Mouse (Mus musculus) adipose tissue, adult 10 weeks (tissue): ENCODE measurements around the gene Adssl1. TPM values are rescaled to one million over a fixed set of nuclear protein-coding genes. Genes with fewer than 3 reads are reported as not detected.

Source experiments
- polyA plus RNA-seq: library from polyadenylated mRNA; stranded (reverse); fragments of 350-450 nt; fragmentation: Illumina TruSeq; extraction: RNeasy Lipid Tissue Mini Kit (QIAGEN cat#74804); gene quantifications from one replicate; pipeline ENCODE4 v1.2.3, GENCODE M21; 2014; ENCODE audit warnings: low read depth, low replicate concordance

Adssl1 gene
- 7.7 TPM for polyA plus RNA-seq

GRCm38 (mm10) chr12:112619686-112620353 lies at the start of gene Adssl1:
TSS of gene Adssl1 (plus strand) at chr12:112620045.

DNA sequence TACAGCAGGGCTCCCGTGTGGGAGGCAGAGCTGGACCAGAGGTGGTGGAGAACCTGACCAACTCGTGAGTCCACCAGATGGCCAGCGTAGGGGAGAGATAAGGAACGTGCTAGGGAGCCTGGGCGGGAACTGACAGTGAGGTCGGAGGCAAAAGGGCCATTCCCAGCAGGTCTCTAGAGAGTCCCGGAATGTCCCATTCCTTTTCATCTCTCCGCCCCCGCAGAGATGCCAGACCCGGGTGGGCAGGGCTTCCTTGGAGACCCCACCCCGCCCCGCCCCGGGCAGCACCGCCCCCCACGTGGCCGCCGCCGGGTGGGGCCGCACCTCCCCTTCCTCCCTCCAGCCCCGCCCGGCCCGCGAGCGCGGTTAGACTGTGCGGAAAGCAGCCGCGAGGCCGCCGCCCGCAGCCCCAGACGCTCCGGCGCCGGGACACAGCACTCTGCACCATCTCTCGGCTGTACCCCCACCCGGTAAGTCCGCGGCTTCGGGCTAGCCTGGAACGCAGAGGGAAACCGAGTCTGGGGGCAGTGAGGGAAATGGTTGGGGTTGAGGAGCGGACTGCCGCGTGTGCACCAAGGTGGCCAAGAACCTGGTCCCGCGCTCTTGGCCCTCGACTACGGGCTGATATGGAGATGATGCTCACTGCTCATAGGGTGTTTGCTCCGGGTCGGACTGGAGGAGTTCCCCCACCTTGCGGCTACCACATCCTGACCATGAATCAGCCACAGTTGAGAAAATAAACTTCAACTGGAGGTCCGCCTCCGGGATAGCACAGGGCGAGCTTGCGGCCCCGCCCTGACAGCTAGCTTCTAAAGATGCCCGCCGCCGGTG lies 31.2 kb upstream of the Adssl1 start, which contains the start of gene Inf2:
TSS of gene Inf2 (plus strand) at position 359 of the 831 bp plus-strand sequence.

GRCm38 (mm10) chr12:112644180-112644854 lies 24.5 kb downstream of the Adssl1 start, which contains the start of gene Siva1:
TSS of gene Siva1 (plus strand) at chr12:112644679.

GRCm38 (mm10) chr12:112674132-112675011 lies 54.5 kb downstream of the Adssl1 start, which contains the start of gene Akt1:
TSS of gene Akt1 (minus strand) at chr12:112674884.

DNA sequence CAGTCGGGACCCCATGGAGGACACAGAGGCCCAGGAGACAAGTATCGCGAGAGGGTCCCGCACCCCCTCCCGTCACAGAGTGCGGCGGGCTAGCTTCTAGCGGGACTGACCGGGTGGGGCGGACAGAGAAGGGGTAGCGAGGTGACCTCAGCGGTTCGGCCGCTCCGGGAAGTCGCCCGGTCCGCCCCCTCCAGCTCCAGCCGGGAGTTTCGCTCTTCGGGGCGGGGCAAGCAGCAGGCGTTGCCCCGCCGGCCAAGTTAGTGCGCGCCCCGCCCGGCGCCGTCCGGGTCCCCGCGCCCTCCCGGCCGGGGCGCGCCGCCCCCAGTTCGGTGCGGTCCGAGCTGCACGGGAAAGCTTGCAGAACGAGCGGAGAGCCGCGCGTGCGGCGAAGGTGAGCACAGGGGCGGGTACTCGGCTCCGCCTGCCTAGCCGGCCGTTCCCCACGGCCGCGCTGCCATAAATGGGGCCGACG lies 58.7 kb downstream of the Adssl1 start, which contains the start of gene Zbtb42:
TSS of gene Zbtb42 (plus strand) at position 274 of the 472 bp plus-strand sequence.

Other genes starting within 250 kb of the Adssl1 start
- gene A530016L24Rik, start 130.6 kb upstream of the Adssl1 start, polyA plus RNA-seq: 65.5 TPM
- not detected for gene Tmem179, start 103.3 kb upstream of the Adssl1 start, polyA plus RNA-seq
- 25.2 TPM for gene Inf2, start 31.3 kb upstream of the Adssl1 start, polyA plus RNA-seq
- 23.4 TPM for gene Siva1, start 24.6 kb downstream of the Adssl1 start, polyA plus RNA-seq
- 87.7 TPM for gene Akt1, start 54.8 kb downstream of the Adssl1 start, polyA plus RNA-seq
- gene Zbtb42, start 58.8 kb downstream of the Adssl1 start, polyA plus RNA-seq: 5.8 TPM
- gene Cep170b, start 100.4 kb downstream of the Adssl1 start, polyA plus RNA-seq: 34.5 TPM
- gene Pld4, start 140.6 kb downstream of the Adssl1 start, polyA plus RNA-seq: 35.6 TPM
- gene Ahnak2, start 182.6 kb downstream of the Adssl1 start, polyA plus RNA-seq: 6.4 TPM
- 8.9 TPM for gene Clba1, start 188.9 kb downstream of the Adssl1 start, polyA plus RNA-seq
- 10.8 TPM for gene Cdca4, start 209.4 kb downstream of the Adssl1 start, polyA plus RNA-seq
- 2.7 TPM for gene Gpr132, start 248.2 kb downstream of the Adssl1 start, polyA plus RNA-seq